Mouse (Mus musculus): ENCODE results near the gene Brwd3. TPM values are rescaled to one million over a fixed set of nuclear protein-coding genes. Genes with fewer than 3 reads are reported as not detected.

The Brwd3 gene
- polyA plus RNA-seq, 1 experiment from 2014 or later = 6.9 TPM

GRCm38 (mm10) chrX:108704312-108704711 lies 129.9 kb downstream of the Brwd3 start:
- 70% methylated on average over 2 of the region's 2 CpGs for WGBS
- ATAC-seq (ENCODE audit: insufficient number of reproducible peaks, insufficient read depth, low FRiP score, low read depth) = no peak
- H3K4me2 ChIP-seq (replicated peaks; ENCODE audit: low read depth, low read length) = no peak overlapping the region
- H3K4me1 ChIP-seq (ENCODE audit: control insufficient read depth, insufficient read depth, low read length) = no peaks in the 10 kb centered on the region
- no peaks in the 10 kb centered on the region for H3K9me3 ChIP-seq (ENCODE audit: control insufficient read depth, low read depth, low read length)
- no peak overlapping the region for H3K4me3 ChIP-seq (ENCODE audit: low read depth, low read length)
- no peaks in the 10 kb centered on the region for H3K36me3 ChIP-seq (ENCODE audit: control insufficient read depth, insufficient read depth, low read length)
- no peak overlapping the region for H3K27ac ChIP-seq (ENCODE audit: low read length)
- no peaks in the 10 kb centered on the region for H3K27me3 ChIP-seq (ENCODE audit: control insufficient read depth, insufficient read depth, low read length)
- no peak overlapping the region for H3K9ac ChIP-seq (replicated peaks; ENCODE audit: low read depth, low read length)

Other genes with a start within 250 kb of the Brwd3 start
- gene Gm379, start 169.5 kb downstream of the Brwd3 start, polyA plus RNA-seq (2014; fragmentation: Nextera tagmentation; extraction: Ambion mirVana) = not detected in 2 replicates
- gene Hmgn5, start 179.0 kb upstream of the Brwd3 start, polyA plus RNA-seq (2014; fragmentation: Nextera tagmentation; extraction: Ambion mirVana) = 32.1 and 34.0 TPM in 2 replicates

Measured in stomach, embryonic 14.5 days (tissue).